Mouse (Mus musculus) MEL (cell line): Measurements from ENCODE around the gene Vmn1r214. TPM values are rescaled to one million over a fixed set of nuclear protein-coding genes. Genes with fewer than 3 reads are reported as not detected.

ENCODE experiments used
- DNase-seq: peaks from one replicate; pipeline ENCODE4 v3.0.0; 2011; ENCODE audit warnings: low read depth, low spot score
- H3K27ac ChIP-seq: 2 replicates; pipeline ENCODE4 v1.5.1; 2012; ENCODE audit warnings: low read depth, mild to moderate bottlenecking, control low read depth, low read length, moderate library complexity; ENCODE audit not compliant: control insufficient read depth
- H3K27me3 ChIP-seq, 2 experiments: fragments of 150-350 bp in 1 of 2; sonication (generic) in 1 of 2; 2 replicates each; pipeline ENCODE4 v1.6.1; 2012; ENCODE audit warnings: low read length in 2 of 2, mild to moderate bottlenecking in 2 of 2, improper control_type of control experiment in 1 of 2, moderate library complexity in 1 of 2; ENCODE audit not compliant: insufficient read depth in 2 of 2, control insufficient read depth in 1 of 2
- H3K36me3 ChIP-seq, 2 experiments: 2 replicates each; pipeline ENCODE4 v1.6.1; 2012 to 2014; ENCODE audit warnings: low read length in 2 of 2, improper control_type of control experiment in 1 of 2, inconsistent platforms in 1 of 2, mild to moderate bottlenecking in 1 of 2; ENCODE audit not compliant: insufficient read depth in 2 of 2, control insufficient read depth in 1 of 2
- H3K4me1 ChIP-seq, 2 experiments: fragments of 150-350 bp in 1 of 2; sonication (generic) in 1 of 2; 2 replicates each; pipeline ENCODE4 v1.6.1; 2012; ENCODE audit warnings: low read length in 2 of 2, improper control_type of control experiment in 1 of 2, mild to moderate bottlenecking in 1 of 2; ENCODE audit not compliant: insufficient read depth in 2 of 2, control insufficient read depth in 1 of 2
- H3K4me3 ChIP-seq, 2 experiments: fragments of 150-350 bp in 1 of 2; sonication (generic) in 1 of 2; 2 replicates each; pipeline ENCODE4 v1.5.1; 2012; ENCODE audit warnings: low read depth in 2 of 2, low read length in 2 of 2, mild to moderate bottlenecking in 2 of 2, moderate library complexity in 2 of 2, control low read depth in 1 of 2, improper control_type of control experiment in 1 of 2; ENCODE audit not compliant: control insufficient read depth in 1 of 2, insufficient read depth in 1 of 2
- H3K79me2 ChIP-seq: 2 replicates; pipeline ENCODE4 v1.6.1; 2012; ENCODE audit warnings: mild to moderate bottlenecking, low read length, moderate library complexity; ENCODE audit not compliant: control insufficient read depth, poor library complexity, insufficient read depth
- H3K9ac ChIP-seq: 2 replicates; pipeline ENCODE4 v1.6.1; 2012; ENCODE audit warnings: low read depth, mild to moderate bottlenecking, control low read depth, low read length, moderate library complexity; ENCODE audit not compliant: control insufficient read depth, poor library complexity, severe bottlenecking
- H3K9me3 ChIP-seq: fragments of 150-350 bp; sonication (generic); replicated peaks from 2 replicates; pipeline ENCODE4 v1.6.1; 2012; ENCODE audit warnings: mild to moderate bottlenecking, low read length, improper control_type of control experiment, moderate library complexity; ENCODE audit not compliant: insufficient read depth
- CHD2 ChIP-seq: IDR thresholded peaks from 2 replicates; pipeline ENCODE4 v1.6.1; 2011; ENCODE audit warnings: low read length, improper control_type of control experiment
- MYB ChIP-seq: IDR thresholded peaks from 2 replicates; pipeline ENCODE4 v1.6.1; 2011; ENCODE audit warnings: mild to moderate bottlenecking, low read depth, low read length, improper control_type of control experiment
- ZKSCAN1 ChIP-seq: IDR thresholded peaks from 2 replicates; pipeline ENCODE4 v1.6.1; 2012; ENCODE audit warnings: low read depth, mild to moderate bottlenecking, inconsistent platforms, low read length, improper control_type of control experiment, moderate library complexity
- polyA plus RNA-seq, 2 experiments: library from polyadenylated mRNA; stranded (reverse) in 1 of 2; unstranded in 1 of 2; fragments of >175 nt in 1 of 2; fragments of >200 nt in 1 of 2; gene quantifications; 2 replicates each; pipeline versions ENCODE4 v1.2.1 to v1.2.4; 2012; ENCODE audit warnings: low replicate concordance in 2 of 2, low read depth in 1 of 2; ENCODE audit not compliant: insufficient read length in 2 of 2, insufficient read depth in 1 of 2, missing spikeins in 1 of 2
- total RNA-seq: library from RNA; depleted of rRNA; stranded (reverse); fragments of 300-350 nt; gene quantifications from 2 replicates; pipeline ENCODE4 v1.2.3, GENCODE M21; 2012; rRNA removed

The Vmn1r214 gene
- total and polyA plus RNA-seq, 3 experiments: not detected

GRCm38 (mm10) chr13:23069312-23069711 lies 39.1 kb downstream of the Vmn1r214 start:
- no peaks in the 10 kb centered on the region for H3K79me2 ChIP-seq
- no peaks in the 10 kb centered on the region for H3K4me1 ChIP-seq
- H3K36me3 ChIP-seq: no peaks in the 10 kb centered on the region
- no peak for TF ChIP-seq CHD2
- TF ChIP-seq MYB: no peak
- no peak for TF ChIP-seq ZKSCAN1
- no peak overlapping the region for H3K9ac ChIP-seq
- H3K4me3 ChIP-seq: no peak overlapping the region
- H3K27me3 ChIP-seq: no peaks in the 10 kb centered on the region
- no peak for DNase-seq
- no peak overlapping the region for H3K27ac ChIP-seq
- H3K9me3 ChIP-seq: no peaks in the 10 kb centered on the region

Other genes with a start within 250 kb of the Vmn1r214 start
- gene Vmn1r209, start 220.7 kb upstream of the Vmn1r214 start, total RNA-seq: under 0.01 TPM in 1 of 2 replicates, not detected in the other
- gene Vmn1r209, start 220.7 kb upstream of the Vmn1r214 start, polyA plus RNA-seq: not detected
- 0.10 and 0.15 TPM in 2 replicates for gene Vmn1r210, start 199.1 kb upstream of the Vmn1r214 start, total RNA-seq
- gene Vmn1r210, start 199.1 kb upstream of the Vmn1r214 start, polyA plus RNA-seq: under 1 TPM in 1 of 2 experiments, not detected in 1; 0.84 TPM
- 0.10 TPM in 1 of 2 replicates, not detected in the other for gene Vmn1r211, start 172.9 kb upstream of the Vmn1r214 start, total RNA-seq
- gene Vmn1r211, start 172.9 kb upstream of the Vmn1r214 start, polyA plus RNA-seq: under 1 TPM in 1 of 2 experiments, not detected in 1; 0.08 TPM
- not detected in 2 replicates for gene Vmn1r212, start 146.2 kb upstream of the Vmn1r214 start, total RNA-seq
- not detected for gene Vmn1r212, start 146.2 kb upstream of the Vmn1r214 start, polyA plus RNA-seq
- gene Vmn1r213, start 22.8 kb upstream of the Vmn1r214 start, total RNA-seq: not detected in 2 replicates
- gene Vmn1r213, start 22.8 kb upstream of the Vmn1r214 start, polyA plus RNA-seq: not detected
- gene Vmn1r215, start 37.6 kb downstream of the Vmn1r214 start, total RNA-seq: not detected in 2 replicates
- gene Vmn1r215, start 37.6 kb downstream of the Vmn1r214 start, polyA plus RNA-seq: not detected
- not detected in 2 replicates for gene Vmn1r217, start 87.8 kb downstream of the Vmn1r214 start, total RNA-seq
- not detected for gene Vmn1r217, start 87.8 kb downstream of the Vmn1r214 start, polyA plus RNA-seq
- gene Vmn1r218, start 102.7 kb downstream of the Vmn1r214 start, total RNA-seq: not detected in 2 replicates
- under 1 TPM in 1 of 2 experiments, not detected in 1; 0.01 TPM for gene Vmn1r218, start 102.7 kb downstream of the Vmn1r214 start, polyA plus RNA-seq
- gene Vmn1r219, start 128.9 kb downstream of the Vmn1r214 start, total RNA-seq: not detected in 2 replicates
- not detected for gene Vmn1r219, start 128.9 kb downstream of the Vmn1r214 start, polyA plus RNA-seq
- gene Vmn1r220, start 157.6 kb downstream of the Vmn1r214 start, total RNA-seq: not detected in 2 replicates
- gene Vmn1r220, start 157.6 kb downstream of the Vmn1r214 start, polyA plus RNA-seq: not detected
- gene Vmn1r221, start 183.7 kb downstream of the Vmn1r214 start, total RNA-seq: not detected in 2 replicates
- not detected for gene Vmn1r221, start 183.7 kb downstream of the Vmn1r214 start, polyA plus RNA-seq
- not detected in 2 replicates for gene Vmn1r222, start 205.5 kb downstream of the Vmn1r214 start, total RNA-seq
- not detected for gene Vmn1r222, start 205.5 kb downstream of the Vmn1r214 start, polyA plus RNA-seq
- gene Vmn1r223, start 216.7 kb downstream of the Vmn1r214 start, total RNA-seq: not detected in 2 replicates
- gene Vmn1r223, start 216.7 kb downstream of the Vmn1r214 start, polyA plus RNA-seq: not detected